9 mouse cellular contexts compared by ENCODE assay signal in the genomic region with DNA sequence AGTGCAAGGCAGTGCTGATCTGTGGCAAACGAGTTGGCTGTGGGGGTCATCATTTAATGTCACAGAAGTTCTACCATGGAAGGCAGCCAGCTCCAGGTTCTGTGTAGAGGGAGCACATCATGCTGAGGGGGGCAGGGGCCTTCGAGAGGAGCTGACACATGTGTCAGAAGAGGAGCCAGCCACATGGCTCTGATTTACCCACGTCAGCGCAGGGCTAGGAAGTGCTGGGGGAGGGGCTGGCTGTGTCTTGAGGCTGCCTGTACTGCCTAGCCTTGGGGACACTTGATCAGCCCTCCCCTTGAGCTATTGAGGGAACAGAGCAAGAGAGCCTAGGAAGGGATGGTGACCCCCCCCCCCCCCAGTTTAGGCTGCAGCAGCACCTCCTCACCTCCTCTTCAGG.
DNase-seq lines count a peak whose midpoint lies in the region; ATAC-seq lines count a peak whose summit lies in the region.
"Had no signal": no experiment of that assay in that cellular context is flagged by ENCODE, and none has a peak within 500 bp of the region (broad histone marks: within the 10 kb centered on the region; RNA-seq: fewer than 3 reads in every experiment).

No protein-coding gene starts in this region.

- ATAC-seq in kidney, embryonic 16.5 days (ENCODE audit: low FRiP score, low TSS enrichment) = peak; percentile 60; the same call in 1 of the 2 replicates
- no peak for ATAC-seq in kidney, embryonic 14.5 days (ENCODE audit: low FRiP score, low TSS enrichment)
- ATAC-seq in common myeloid progenitor, adult 5-6 weeks (replicated peaks; ENCODE audit: low read depth, poor library complexity, severe bottlenecking) = 0 out of 2 replicates have a peak, but pooled peaks have one; percentile 29

- no peaks in the 10 kb centered on the region for H3K9me3 ChIP-seq in kidney, embryonic 16.5 days (ENCODE audit: low read length)
- no peaks in the 10 kb centered on the region for H3K9me3 ChIP-seq in kidney, embryonic 14.5 days (ENCODE audit: control insufficient read depth, low read length)

- no peak overlapping the region for H3K4me3 ChIP-seq in kidney, embryonic 16.5 days (ENCODE audit: low read length)
- H3K4me3 ChIP-seq in kidney, embryonic 14.5 days (ENCODE audit: low read length) = no peak overlapping the region

- H3K36me3 ChIP-seq in kidney, embryonic 16.5 days (ENCODE audit: insufficient read depth, low read length) = no peaks in the 10 kb centered on the region
- no peaks in the 10 kb centered on the region for H3K36me3 ChIP-seq in kidney, embryonic 14.5 days (ENCODE audit: control insufficient read depth, insufficient read depth, low read length)

- no peak overlapping the region for H3K27ac ChIP-seq in kidney, embryonic 16.5 days (ENCODE audit: low read length)
- H3K27ac ChIP-seq in kidney, embryonic 14.5 days (ENCODE audit: low read depth, low read length) = no peak overlapping the region

- peaks cover 24% of the 10 kb centered on the region for H3K4me1 ChIP-seq in kidney, embryonic 16.5 days (ENCODE audit: insufficient read depth, low read length)
- peaks cover 18% of the 10 kb centered on the region for H3K4me1 ChIP-seq in kidney, embryonic 14.5 days (ENCODE audit: control insufficient read depth, insufficient read depth, low read length)

- DNase-seq in NIH3T3 (ENCODE audit: low read depth) = peak; percentile 25
- DNase-seq in heart, postnatal 4 days = peak; percentile 59
- no peak for DNase-seq in ovary, postnatal 10 days (ENCODE audit: low spot score)
- DNase-seq in cerebellum, adult 9-10 months = no peak
- DNase-seq: kidney, postnatal 36 days; lung, postnatal 36 days had no signal

- no peak overlapping the region for H3K9ac ChIP-seq in kidney, embryonic 16.5 days (replicated peaks; ENCODE audit: low read length)
- no peak overlapping the region for H3K9ac ChIP-seq in kidney, embryonic 14.5 days (ENCODE audit: low read depth, low read length)

- no peaks in the 10 kb centered on the region for H3K27me3 ChIP-seq in kidney, embryonic 16.5 days (ENCODE audit: insufficient read depth, low read length)
- H3K27me3 ChIP-seq in kidney, embryonic 14.5 days (ENCODE audit: control insufficient read depth, insufficient read depth, low read length) = no peaks in the 10 kb centered on the region

- no peak overlapping the region for H3K4me2 ChIP-seq in kidney, embryonic 16.5 days (replicated peaks; ENCODE audit: low read depth, low read length)
- no peak overlapping the region for H3K4me2 ChIP-seq in kidney, embryonic 14.5 days (replicated peaks; ENCODE audit: low read depth, low read length)

- WGBS in kidney, embryonic 16.5 days = 15% methylated on average over 4 of the region's 4 CpGs
- 12% methylated on average over 4 of the region's 4 CpGs for WGBS in kidney, embryonic 14.5 days

Comparison
In these comparisons a context has a peak if more than half of its experiments do, and no peak if none do; other contexts are left out.
1. DNase-seq: peak in NIH3T3 (single experiment) and heart, postnatal 4 days (single experiment); none in ovary, postnatal 10 days (single experiment) and cerebellum, adult 9-10 months (single experiment).